Mouse (Mus musculus) layer of hippocampus, postnatal 36 days (tissue): ENCODE data around the gene Glipr1l3. TPM values are rescaled to one million over a fixed set of nuclear protein-coding genes. Genes with fewer than 3 reads are reported as not detected.
A peak's percentile ranks its signal among the peaks of the same experiment; 100 is the strongest.
"Not testable (repeated sequence)": the region's sequence is repeated elsewhere in the genome, so short reads cannot be mapped to it uniquely, and the experiment has no call there.

ENCODE experiments used
- DNase-seq, 2 experiments: peaks; one replicate each; pipeline ENCODE4 v3.0.0; 2022
- total RNA-seq, 2 experiments: library from RNA; stranded (reverse); gene quantifications; 2 replicates each; pipeline ENCODE4 v1.2.3; 2021

Gene Glipr1l3
- total RNA-seq, result not detected

DNA sequence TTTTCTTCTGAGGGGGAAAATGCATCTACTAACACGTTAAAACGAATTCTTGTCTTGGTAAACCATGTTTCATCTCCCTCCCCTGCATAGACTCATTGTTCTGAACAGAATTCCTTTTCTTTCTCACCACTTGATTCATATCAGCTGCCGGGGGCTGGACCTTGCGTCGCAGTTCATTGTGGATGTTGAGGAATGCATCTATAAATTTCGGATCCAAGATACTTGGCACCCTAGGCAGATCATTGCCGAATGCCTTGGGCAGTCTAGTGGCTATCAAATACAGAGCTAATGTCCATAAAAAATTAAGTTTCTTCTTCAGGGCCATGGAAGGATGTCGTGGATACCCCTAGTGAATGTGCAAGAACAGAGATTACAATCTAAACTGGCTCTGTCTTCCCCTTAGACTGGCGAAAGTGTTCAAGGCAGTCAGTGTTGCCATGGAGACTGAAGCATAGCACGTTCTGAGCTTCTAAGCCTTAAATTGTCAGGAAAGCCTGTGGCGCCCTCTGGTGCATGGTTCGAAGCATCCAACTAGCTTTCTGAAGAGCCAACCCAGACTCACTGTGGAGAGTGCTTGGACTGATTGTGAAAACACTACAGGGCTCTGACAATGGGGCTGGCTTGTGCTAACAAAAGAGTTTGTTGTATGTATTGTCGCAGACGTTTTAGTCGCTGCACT, at the start of gene Glipr1l3:
TSS of gene Glipr1l3 (minus strand) at position 446 of the 679 bp plus-strand sequence.
- DNase-seq, result peak; percentile 83 to 85

DNA sequence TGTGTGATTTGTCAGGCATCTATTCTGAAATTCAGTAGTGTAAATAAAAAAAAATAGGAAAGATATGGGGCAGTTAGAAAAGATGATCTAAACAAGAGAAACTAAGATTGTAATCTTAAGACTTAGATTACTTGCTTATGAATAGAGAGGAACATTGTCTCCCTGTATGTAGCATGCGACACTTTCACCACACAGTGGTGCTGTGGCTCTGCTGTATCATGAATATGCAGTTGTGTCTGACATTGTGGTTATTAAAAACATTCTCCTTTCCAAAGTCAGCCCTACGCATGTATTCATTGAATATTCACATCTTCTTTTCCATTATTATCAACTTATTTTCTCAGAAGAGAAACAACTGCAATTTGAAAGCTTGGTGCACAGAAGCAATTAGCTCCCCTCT, 43.3 kb upstream of the Glipr1l3 start:
- peak; percentile 37 to 38 for DNase-seq

DNA sequence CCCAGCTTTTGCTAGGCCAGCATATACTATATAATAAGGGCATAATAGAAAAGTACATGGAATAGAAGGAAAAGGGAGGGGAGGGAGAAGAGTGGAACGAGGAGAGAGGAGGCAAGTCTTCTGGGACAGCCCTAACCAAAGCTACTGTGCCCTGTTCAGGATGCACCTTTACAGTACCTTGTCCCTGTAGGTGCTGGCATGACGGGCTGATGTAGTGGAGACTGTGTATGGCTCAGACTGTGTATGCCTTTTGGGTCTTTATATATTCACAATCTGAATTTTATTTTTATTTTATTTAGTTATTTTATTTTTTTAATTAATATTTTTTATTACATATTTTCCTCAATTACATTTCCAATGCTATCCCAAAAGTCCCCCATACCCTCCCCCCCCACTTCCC, 33.8 kb upstream of the Glipr1l3 start:
- not testable (repeated sequence) for DNase-seq

- DNase-seq, result not testable (repeated sequence)
Observed at GRCm38 (mm10) chr10:112177027-112177426, 16.9 kb upstream of the Glipr1l3 start.

- DNase-seq, result no peak
Observed at GRCm38 (mm10) chr10:112163168-112163766, 3.1 kb upstream of the Glipr1l3 start, which contains the start of gene Caps2. Gene Caps2 (plus strand): TSS chr10:112163621.

DNA sequence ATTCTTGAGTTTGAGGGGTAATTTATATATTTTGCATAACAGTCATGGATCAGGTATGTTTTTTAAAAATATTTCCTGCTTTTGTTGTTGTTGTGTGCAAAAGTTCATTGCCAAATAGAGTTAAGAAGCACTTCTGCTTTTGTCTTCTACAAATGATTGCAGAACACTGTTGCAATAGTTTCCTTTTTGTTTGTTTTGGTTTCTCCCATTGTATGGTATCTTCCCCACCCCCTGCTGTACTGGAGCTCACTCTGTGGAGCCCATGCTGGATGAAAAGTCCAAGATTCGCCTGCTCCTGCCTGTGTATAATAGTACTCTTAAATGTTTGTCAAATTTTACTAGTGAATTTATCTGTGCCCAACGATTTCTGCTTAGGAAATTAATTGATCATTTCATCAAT, 20.3 kb downstream of the Glipr1l3 start:
- DNase-seq, result no peak

- no peak for DNase-seq
Observed at GRCm38 (mm10) chr10:112138871-112139430, 21.2 kb downstream of the Glipr1l3 start.

DNA sequence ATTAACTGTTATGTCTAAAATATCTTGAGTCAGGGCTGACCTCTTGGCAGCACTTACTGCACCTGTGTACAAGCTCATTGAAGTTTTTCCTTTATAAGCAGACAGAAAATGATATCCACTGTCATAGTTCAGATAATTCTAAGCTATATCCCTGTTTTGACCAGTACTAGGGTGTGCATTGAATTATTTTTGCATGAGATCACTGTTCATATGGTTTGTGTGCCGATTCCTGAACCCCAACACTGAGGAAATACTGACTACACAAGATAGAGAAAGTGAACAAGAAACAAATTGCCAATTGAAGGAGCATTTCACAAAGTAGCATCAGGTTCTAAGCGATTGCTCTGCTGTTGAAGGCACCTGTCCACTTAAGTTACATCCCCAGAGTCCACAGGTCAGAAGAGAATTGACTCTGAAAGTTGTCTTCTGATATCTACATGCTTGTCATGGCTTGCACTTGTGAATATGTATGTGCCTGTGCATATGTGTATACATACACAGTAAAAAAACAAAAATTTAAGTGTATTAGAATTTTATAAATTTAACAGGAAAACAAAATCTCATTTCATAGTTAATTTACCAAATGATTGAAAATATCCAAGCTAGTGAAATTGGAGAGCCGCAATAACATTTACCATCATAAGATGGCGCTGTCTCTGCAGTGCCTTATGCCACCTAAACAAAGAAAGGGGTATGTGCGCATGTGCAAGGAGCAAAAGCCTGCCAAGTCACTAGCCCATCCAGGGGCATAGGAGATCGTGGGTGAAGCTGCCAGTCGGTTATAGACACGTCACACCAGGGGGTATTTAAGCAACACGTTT, 21.9 kb downstream of the Glipr1l3 start:
- DNase-seq, result peak; percentile 24 to 36

- DNase-seq, result no peak
Observed at GRCm38 (mm10) chr10:112132194-112132593, 27.9 kb downstream of the Glipr1l3 start.

DNA sequence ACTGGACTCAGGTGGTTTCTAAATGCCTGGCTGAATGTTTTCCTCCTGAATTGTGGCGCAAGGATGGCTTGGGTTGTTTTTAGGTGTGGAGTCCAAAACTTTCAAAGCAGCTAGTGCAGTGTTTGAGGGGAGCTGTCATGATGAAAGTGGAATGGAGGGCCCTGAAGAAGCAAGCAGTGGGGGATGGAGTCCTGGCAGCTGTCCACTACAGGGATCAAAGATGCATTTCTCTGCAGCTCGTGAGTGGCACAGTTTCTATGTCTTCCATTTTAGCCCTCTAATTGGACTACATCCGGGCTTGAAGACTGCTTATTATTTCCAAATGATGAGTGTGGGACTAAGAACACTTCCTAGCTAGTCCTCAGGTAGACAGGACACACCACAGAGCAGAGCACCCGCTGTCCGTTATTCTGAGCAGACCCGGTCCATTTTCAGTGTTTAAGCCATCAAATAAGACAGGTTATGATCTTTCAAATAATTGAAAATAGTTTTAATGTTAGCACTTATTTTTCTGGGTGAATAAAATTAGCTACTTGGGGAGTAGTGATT, 32.4 kb downstream of the Glipr1l3 start:
- not testable (repeated sequence) for DNase-seq

- DNase-seq, result not testable (repeated sequence)
Observed at GRCm38 (mm10) chr10:112125090-112125489, 35.0 kb downstream of the Glipr1l3 start.

DNA sequence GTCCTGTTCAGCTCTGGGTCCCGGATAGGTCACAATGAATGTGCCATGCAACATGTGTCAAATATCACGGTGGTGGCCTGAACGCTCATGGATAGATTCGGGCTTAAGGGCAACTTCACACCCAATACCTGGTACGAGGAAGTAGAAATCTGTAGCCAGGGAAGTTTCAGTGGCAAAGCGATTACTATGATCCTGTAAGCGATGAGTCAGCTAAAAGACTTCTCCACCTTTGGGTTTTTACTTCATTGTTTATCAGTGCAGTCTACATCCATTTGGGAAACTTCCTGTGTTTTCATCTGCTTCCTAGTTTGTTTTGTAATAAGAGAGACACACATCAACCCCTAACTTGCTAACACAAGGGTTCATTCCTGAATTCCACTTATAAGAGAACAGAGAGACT, 49.7 kb downstream of the Glipr1l3 start:
- DNase-seq, result no peak

DNA sequence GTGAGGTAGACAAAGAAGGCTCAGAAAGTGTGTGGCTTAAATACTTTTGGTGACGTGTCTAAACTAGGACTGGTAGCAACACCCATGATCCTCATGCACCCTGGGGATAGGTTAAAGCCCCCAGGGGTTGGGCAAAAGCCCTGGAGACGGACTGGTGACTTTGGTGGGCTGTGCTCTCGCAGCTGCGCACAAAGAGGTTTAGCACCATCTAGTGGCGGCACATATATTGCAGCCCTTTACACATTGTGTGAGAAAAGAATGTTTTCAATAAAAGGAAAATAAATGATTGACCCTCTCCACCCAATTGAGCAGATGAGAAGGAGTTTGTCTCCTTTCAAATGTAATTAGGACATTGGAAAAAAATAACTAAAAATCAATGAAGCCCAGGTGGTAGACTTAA, 54.3 kb downstream of the Glipr1l3 start:
- peak; percentile 45 to 48 for DNase-seq

Other genes starting within 250 kb of the Glipr1l3 start
- gene Krr1, start 187.7 kb downstream of the Glipr1l3 start, total RNA-seq, result 10 to 100 TPM; 40.2 to 40.6 TPM
- gene Glipr1, start 157.7 kb downstream of the Glipr1l3 start, total RNA-seq, result 1 to 10 TPM; 1.4 to 1.9 TPM
- not detected for gene Glipr1l1, start 100.1 kb downstream of the Glipr1l3 start, total RNA-seq
- gene Glipr1l2, start 77.0 kb downstream of the Glipr1l3 start, total RNA-seq, result not detected
- gene Caps2, start 3.3 kb upstream of the Glipr1l3 start, total RNA-seq, result under 1 TPM in 1 of 2 experiments, not detected in 1; 0.43 TPM
- gene Kcnc2, start 110.8 kb upstream of the Glipr1l3 start, total RNA-seq, result 10 to 100 TPM; 77.0 to 89.5 TPM